Mouse (Mus musculus) heart, embryonic 16.5 days (tissue): ENCODE measurements around the gene Ptprm. TPM values are rescaled to one million over a fixed set of nuclear protein-coding genes. Genes with fewer than 3 reads are reported as not detected.

Experiments used
- ATAC-seq: fragments of 200-750 bp; cut with Nextera tagmentation; replicated peaks from 2 replicates; pipeline ENCODE4 v1.8.0; 2017; ENCODE audit warnings: moderate number of reproducible peaks; ENCODE audit not compliant: insufficient read depth, low FRiP score; ENCODE audit errors: extremely low read depth
- H3K27ac ChIP-seq: fragments of 300-500 bp; sonication (generic); 2 replicates; pipeline ENCODE4 v1.5.1; 2014; ENCODE audit warnings: mild to moderate bottlenecking, low read length, control low read depth, moderate library complexity
- H3K27me3 ChIP-seq: fragments of 300-500 bp; sonication (generic); 2 replicates; pipeline ENCODE4 v1.6.1; 2014; ENCODE audit warnings: low read length, mixed read lengths; ENCODE audit not compliant: control insufficient read depth, insufficient read depth
- H3K36me3 ChIP-seq: fragments of 300-500 bp; sonication (generic); 2 replicates; pipeline ENCODE4 v1.6.1; 2014; ENCODE audit not compliant: control insufficient read depth, insufficient read depth
- H3K4me1 ChIP-seq: fragments of 300-500 bp; sonication (generic); 2 replicates; pipeline ENCODE4 v1.6.1; 2014; ENCODE audit warnings: low read length, mixed read lengths; ENCODE audit not compliant: control insufficient read depth, insufficient read depth
- H3K4me2 ChIP-seq: fragments of 300-500 bp; sonication (generic); 2 replicates; pipeline ENCODE4 v1.6.1; 2014; ENCODE audit warnings: low read depth, mild to moderate bottlenecking, control low read depth, low read length
- H3K4me3 ChIP-seq: fragments of 300-500 bp; sonication (generic); 2 replicates; pipeline ENCODE4 v1.5.1; 2014; ENCODE audit warnings: mild to moderate bottlenecking, control low read depth, low read length
- H3K9ac ChIP-seq: fragments of 300-500 bp; sonication (generic); 2 replicates; pipeline ENCODE4 v1.6.1; 2014; ENCODE audit warnings: low read length, control low read depth
- H3K9me3 ChIP-seq: fragments of 300-500 bp; sonication (generic); replicated peaks from 2 replicates; pipeline ENCODE4 v1.6.1; 2016; ENCODE audit warnings: low read length; ENCODE audit not compliant: control insufficient read depth
- whole genome bisulfite sequencing: fragments of 180-500 bp; shearing (Covaris S2); extraction: QIAGEN DNeasy Blood & Tissue Kit; methylation state at CpG from one replicate; pipeline ENCODE4 v1.1.7; 2014; 5-methylcytosine and 5-hydroxymethylcytosine counted together
- polyA plus RNA-seq: library from polyadenylated mRNA; unstranded; fragments of >200 nt; fragmentation: Nextera tagmentation; extraction: Ambion mirVana; gene quantifications from 2 replicates; pipeline ENCODE4 v1.2.1, GENCODE M21; 2015

Gene Ptprm
- polyA plus RNA-seq, 1 experiment from 2014 or later = 12.8 TPM

DNA sequence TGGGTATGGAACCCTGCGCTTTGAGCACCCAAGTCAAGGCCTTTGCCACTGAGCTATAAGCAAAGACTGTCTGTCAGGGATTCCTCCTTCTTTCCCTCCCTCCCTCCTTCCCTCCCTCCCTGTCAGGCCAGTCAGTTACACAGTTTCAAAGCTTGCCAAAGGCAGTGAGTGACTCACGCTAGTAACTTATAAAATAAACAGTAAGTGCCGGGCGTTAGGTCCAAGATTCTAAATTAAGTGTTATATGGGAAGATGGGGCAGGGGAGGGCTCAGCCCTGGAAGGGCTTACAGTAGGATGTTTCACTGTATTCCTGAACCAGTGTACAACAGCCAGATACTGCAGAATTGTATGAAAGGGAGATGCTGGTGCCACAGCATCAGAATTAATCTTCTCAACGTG lies 2.8 kb downstream of the Ptprm start:
- peak overlapping the region; percentile 88 for H3K4me3 ChIP-seq
- no peak overlapping the region for H3K9ac ChIP-seq
- H3K4me2 ChIP-seq = peak overlapping the region; percentile 94
- peaks cover 2% of the 10 kb centered on the region; the same call in 1 of the 2 replicates for H3K9me3 ChIP-seq
- no peak overlapping the region for H3K27ac ChIP-seq
- no peak for ATAC-seq
- peaks cover 6% of the 10 kb centered on the region for H3K4me1 ChIP-seq
- WGBS = 50% methylated on average over 5 of the region's 5 CpGs
- H3K36me3 ChIP-seq = no peaks in the 10 kb centered on the region
- peaks cover 3% of the 10 kb centered on the region for H3K27me3 ChIP-seq

DNA sequence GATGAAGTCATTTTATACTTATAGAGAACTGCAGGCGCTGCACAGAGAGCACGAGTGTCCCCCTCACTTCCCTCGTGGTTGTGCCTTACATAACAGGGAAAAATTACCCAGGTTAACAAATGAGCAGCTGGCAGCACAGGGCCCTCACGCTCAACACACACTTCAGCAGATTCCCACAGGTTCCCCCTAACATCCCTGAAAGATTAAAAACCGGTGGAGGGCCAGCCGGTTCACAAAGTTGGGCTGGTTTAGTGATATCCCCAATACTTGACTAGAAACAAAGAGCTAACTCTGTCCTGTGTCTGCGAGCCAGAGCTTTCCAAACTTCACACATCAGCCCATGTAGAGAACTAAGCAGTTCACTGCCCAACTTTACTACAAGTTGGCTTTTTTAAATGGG lies 3.7 kb downstream of the Ptprm start:
- Histone ChIP-seq H3K36me3 (no peaks in the 10 kb centered on the region), H3K4me1 (peaks cover 6% of the 10 kb centered on the region), H3K4me3 (no peak overlapping the region), H3K27me3 (peaks cover 3% of the 10 kb centered on the region), H3K27ac (no peak overlapping the region), H3K9me3 (peaks cover 2% of the 10 kb centered on the region; the same call in 1 of the 2 replicates), H3K4me2 (peak overlapping the region; percentile 10; the same call in 1 of the 2 replicates), H3K9ac (no peak overlapping the region)
- ATAC-seq = no peak
- 61% methylated on average over 7 of the region's 7 CpGs for WGBS

DNA sequence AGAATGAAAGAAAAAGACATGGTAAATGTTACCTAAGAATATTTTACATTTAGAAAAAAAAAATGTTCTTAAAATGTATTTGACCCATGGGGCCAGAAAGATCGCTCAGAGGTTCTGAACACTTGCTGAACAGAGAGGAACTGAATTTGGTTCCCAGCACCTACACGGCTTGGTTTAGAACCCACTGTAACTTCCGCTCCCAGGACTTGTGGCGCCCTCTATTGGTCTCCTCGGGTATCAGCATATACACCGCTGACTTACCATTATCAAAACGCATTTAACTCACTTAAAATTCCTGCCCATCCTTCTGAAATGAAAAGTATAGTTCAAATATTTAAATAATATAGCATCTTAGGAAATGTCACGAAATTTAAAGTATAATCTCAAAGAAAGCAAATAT lies 4.7 kb downstream of the Ptprm start:
- no peak for ATAC-seq
- Histone ChIP-seq H3K4me1 (peaks cover 6% of the 10 kb centered on the region), H3K27ac (no peak overlapping the region), H3K36me3 (no peaks in the 10 kb centered on the region), H3K27me3 (peaks cover 3% of the 10 kb centered on the region), H3K4me3 (no peak overlapping the region), H3K9ac (no peak overlapping the region), H3K9me3 (peaks cover 2% of the 10 kb centered on the region; the same call in 1 of the 2 replicates), H3K4me2 (no peak overlapping the region)
- 92% methylated on average over 8 of the region's 8 CpGs for WGBS

DNA sequence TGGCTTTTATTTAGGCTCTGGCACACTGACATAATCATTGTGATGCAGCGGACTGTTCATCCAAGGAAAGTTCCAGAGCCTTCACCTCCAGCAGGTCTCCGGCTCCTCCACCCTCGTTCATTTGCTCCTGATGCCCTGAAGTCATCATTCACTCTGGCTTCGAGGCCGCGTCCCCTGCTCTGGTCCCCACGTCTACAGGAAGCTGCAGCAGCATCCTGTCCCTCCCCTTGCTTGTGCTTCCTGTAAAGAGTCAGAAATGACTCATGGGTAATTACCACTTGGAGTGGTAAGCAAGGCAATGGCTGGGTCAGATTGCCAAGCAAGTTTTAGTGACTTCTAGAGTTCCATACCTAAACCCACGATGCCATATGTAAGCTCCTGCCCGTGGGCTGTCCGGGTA lies 7.3 kb downstream of the Ptprm start:
- ATAC-seq = 0 out of 2 replicates have a peak, but pooled peaks have one; percentile 10
- Histone ChIP-seq H3K9ac (no peak overlapping the region), H3K4me2 (0 out of 2 replicates have a peak overlapping the region, but pooled peaks have one; percentile 3), H3K4me3 (no peak overlapping the region), H3K4me1 (0 out of 2 replicates have a peak, but pooled peaks cover 3% of the 10 kb centered on the region), H3K9me3 (peaks cover 2% of the 10 kb centered on the region; the same call in 1 of the 2 replicates), H3K27me3 (no peaks in the 10 kb centered on the region), H3K36me3 (no peaks in the 10 kb centered on the region), H3K27ac (peak overlapping the region; percentile 57)
- WGBS = 67% methylated on average over 10 of the region's 10 CpGs

DNA sequence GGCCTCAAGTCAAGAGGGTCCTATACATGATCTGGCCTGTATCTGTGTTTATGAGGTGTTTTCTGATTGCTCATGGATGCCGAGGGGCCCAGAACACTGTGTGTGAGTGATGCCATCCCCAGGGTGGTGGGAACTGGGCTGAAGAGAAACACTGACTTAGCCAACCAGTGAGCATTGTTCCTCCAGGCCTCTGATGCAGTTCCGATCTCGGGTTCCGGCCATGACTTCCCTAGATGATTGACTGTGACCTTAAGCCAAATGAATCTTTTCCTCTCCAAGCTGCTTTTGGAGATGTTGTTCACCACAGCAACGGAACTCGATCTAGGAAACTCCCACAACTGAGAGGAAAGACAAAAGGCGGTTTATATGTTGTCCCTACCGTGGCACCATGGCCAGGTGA lies 9.1 kb downstream of the Ptprm start:
- no peaks in the 10 kb centered on the region for H3K27me3 ChIP-seq
- H3K4me1 ChIP-seq = no peaks in the 10 kb centered on the region
- H3K9me3 ChIP-seq = peaks cover 2% of the 10 kb centered on the region; the same call in 1 of the 2 replicates
- WGBS = 78% methylated on average over 8 of the region's 8 CpGs
- H3K4me2 ChIP-seq = no peak overlapping the region
- no peak for ATAC-seq
- no peak overlapping the region for H3K27ac ChIP-seq
- H3K9ac ChIP-seq = no peak overlapping the region
- H3K4me3 ChIP-seq = no peak overlapping the region
- H3K36me3 ChIP-seq = no peaks in the 10 kb centered on the region

DNA sequence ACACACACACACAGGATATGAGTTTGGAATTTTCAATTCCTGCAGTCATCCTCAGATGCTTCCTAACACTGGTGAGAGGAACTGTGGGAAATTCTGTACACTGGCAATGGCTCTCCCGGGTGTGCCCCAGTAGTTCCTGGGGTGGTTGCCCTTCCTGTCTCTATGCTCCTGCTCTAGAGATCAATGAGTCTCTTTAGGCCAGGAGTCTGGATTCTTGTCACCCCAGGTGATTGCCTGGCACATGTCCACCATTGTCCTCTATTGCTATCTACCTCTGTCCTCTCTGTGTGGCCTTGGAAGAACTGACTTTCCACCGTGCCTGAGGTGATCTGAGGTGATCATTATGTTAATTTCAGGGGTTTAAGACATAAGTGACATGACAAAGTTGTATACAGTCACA lies 10.8 kb downstream of the Ptprm start:
- Histone ChIP-seq H3K9me3 (no peaks in the 10 kb centered on the region), H3K27ac (no peak overlapping the region), H3K4me2 (no peak overlapping the region), H3K4me3 (no peak overlapping the region), H3K9ac (no peak overlapping the region), H3K36me3 (no peaks in the 10 kb centered on the region), H3K27me3 (no peaks in the 10 kb centered on the region), H3K4me1 (no peaks in the 10 kb centered on the region)
- no peak for ATAC-seq
- 62% methylated on average over 2 of the region's 2 CpGs for WGBS

DNA sequence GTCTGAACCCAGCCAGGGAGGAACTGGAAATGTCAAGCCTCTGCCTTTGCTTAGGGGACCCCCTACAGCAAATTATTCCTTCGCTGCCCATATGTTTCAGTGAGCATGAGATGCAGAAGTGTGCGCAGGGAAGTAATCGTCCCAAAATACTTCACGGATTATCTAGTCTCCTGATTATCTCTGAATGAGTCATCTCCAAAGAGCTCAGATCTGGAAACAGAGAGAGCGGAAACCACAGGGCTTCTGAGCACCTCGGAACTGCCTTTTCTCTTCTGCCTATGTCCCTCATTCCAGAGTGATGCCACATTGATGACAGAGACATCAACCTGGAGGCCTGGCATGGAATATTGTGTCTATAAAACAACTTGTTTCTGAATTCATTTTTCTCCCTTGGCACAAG lies 11.3 kb downstream of the Ptprm start:
- 51% methylated on average over 6 of the region's 6 CpGs for WGBS
- no peaks in the 10 kb centered on the region for H3K9me3 ChIP-seq
- no peak overlapping the region for H3K4me2 ChIP-seq
- H3K27me3 ChIP-seq = no peaks in the 10 kb centered on the region
- H3K27ac ChIP-seq = no peak overlapping the region
- H3K36me3 ChIP-seq = no peaks in the 10 kb centered on the region
- H3K4me1 ChIP-seq = no peaks in the 10 kb centered on the region
- no peak overlapping the region for H3K4me3 ChIP-seq
- ATAC-seq = no peak
- no peak overlapping the region for H3K9ac ChIP-seq

DNA sequence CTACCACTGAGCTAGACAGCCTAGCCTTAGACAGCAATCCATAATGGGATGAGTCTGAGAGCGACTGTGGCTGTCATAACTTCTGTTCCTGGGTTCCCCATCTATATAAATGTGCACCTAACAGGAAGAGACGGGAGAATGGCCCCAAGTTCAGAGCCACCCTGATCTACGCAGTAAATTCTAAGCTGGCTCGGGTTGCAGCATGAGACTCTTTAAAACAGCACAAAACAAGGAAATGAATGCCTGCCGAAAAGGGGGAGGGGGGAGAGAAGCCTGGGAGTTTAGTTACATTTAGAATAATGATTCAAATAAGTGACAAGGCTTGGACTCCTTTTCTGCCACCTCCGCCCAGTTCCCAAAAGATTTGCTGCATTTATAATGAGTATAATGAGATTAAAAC lies 13.9 kb downstream of the Ptprm start:
- Histone ChIP-seq H3K9me3 (no peaks in the 10 kb centered on the region), H3K36me3 (no peaks in the 10 kb centered on the region), H3K27me3 (no peaks in the 10 kb centered on the region), H3K4me1 (no peaks in the 10 kb centered on the region), H3K9ac (no peak overlapping the region), H3K27ac (no peak overlapping the region), H3K4me3 (no peak overlapping the region), H3K4me2 (no peak overlapping the region)
- WGBS = 79% methylated on average over 6 of the region's 6 CpGs
- no peak for ATAC-seq

GRCm38 (mm10) chr17:67339569-67339968 lies 14.7 kb downstream of the Ptprm start:
- no peaks in the 10 kb centered on the region for H3K4me1 ChIP-seq
- ATAC-seq = no peak
- no peaks in the 10 kb centered on the region for H3K36me3 ChIP-seq
- H3K9ac ChIP-seq = no peak overlapping the region
- WGBS = 86% methylated on average over 5 of the region's 5 CpGs
- no peak overlapping the region for H3K4me3 ChIP-seq
- no peaks in the 10 kb centered on the region for H3K27me3 ChIP-seq
- no peak overlapping the region for H3K4me2 ChIP-seq
- H3K9me3 ChIP-seq = no peaks in the 10 kb centered on the region
- H3K27ac ChIP-seq = no peak overlapping the region
